Mouse (Mus musculus) liver, embryonic 14.5 days (tissue): ENCODE data around the gene Cpt1a. TPM values are rescaled to one million over a fixed set of nuclear protein-coding genes. Genes with fewer than 3 reads are reported as not detected.

Source experiments
- ATAC-seq: fragments of 200-750 bp; cut with Nextera tagmentation; 2 replicates; pipeline ENCODE4 v1.8.0; 2017; ENCODE audit warnings: moderate number of reproducible peaks, mild to moderate bottlenecking, moderate library complexity; ENCODE audit not compliant: insufficient read depth
- DNase-seq, 3 experiments: peaks; one replicate each; pipeline ENCODE4 v3.0.0-alpha.2; 2012 to 2013; ENCODE audit warnings: low read depth in 3 of 3, low spot score in 3 of 3
- H3K27ac ChIP-seq: fragments of 300-500 bp; sonication (generic); 2 replicates; pipeline ENCODE4 v1.5.1; 2014; ENCODE audit warnings: moderate library complexity, mild to moderate bottlenecking, control low read depth, inconsistent platforms
- H3K27me3 ChIP-seq: fragments of 300-500 bp; sonication (generic); 2 replicates; pipeline ENCODE4 v1.6.1; 2014; ENCODE audit warnings: mild to moderate bottlenecking, low read length, moderate library complexity; ENCODE audit not compliant: control insufficient read depth, insufficient read depth
- H3K36me3 ChIP-seq: fragments of 300-500 bp; sonication (generic); replicated peaks from 2 replicates; pipeline ENCODE4 v1.6.1; 2014; ENCODE audit warnings: low read depth; ENCODE audit not compliant: control insufficient read depth, insufficient read depth
- H3K4me1 ChIP-seq, 2 experiments: fragments of 200-500 bp in 1 of 2; fragments of 300-500 bp in 1 of 2; sonication (generic) in 1 of 2; replicated peaks; 2 replicates each; pipeline ENCODE4 v1.6.1; 2012 to 2014; ENCODE audit warnings: antibody characterized with exemption in 1 of 2, inconsistent platforms in 1 of 2, low read length in 1 of 2; ENCODE audit not compliant: control insufficient read depth in 2 of 2, insufficient read depth in 2 of 2
- H3K4me2 ChIP-seq: fragments of 300-500 bp; sonication (generic); 2 replicates; pipeline ENCODE4 v1.6.1; 2014; ENCODE audit warnings: low read depth, mild to moderate bottlenecking, control low read depth, moderate library complexity
- H3K4me3 ChIP-seq, 2 experiments: fragments of 200-500 bp in 1 of 2; fragments of 300-500 bp in 1 of 2; sonication (generic) in 1 of 2; 2 replicates each; pipeline ENCODE4 v1.5.1; 2012 to 2014; ENCODE audit warnings: low read depth in 2 of 2, low read length in 2 of 2, mild to moderate bottlenecking in 2 of 2, control low read depth in 1 of 2, inconsistent platforms in 1 of 2, moderate library complexity in 1 of 2; ENCODE audit not compliant: insufficient read depth in 1 of 2
- H3K9ac ChIP-seq: fragments of 300-500 bp; sonication (generic); replicated peaks from 2 replicates; pipeline ENCODE4 v1.6.1; 2014; ENCODE audit warnings: mild to moderate bottlenecking, control low read depth, moderate library complexity
- H3K9me3 ChIP-seq: fragments of 300-500 bp; sonication (generic); 2 replicates; pipeline ENCODE4 v1.6.1; 2016; ENCODE audit warnings: low read length, mixed read lengths; ENCODE audit not compliant: control insufficient read depth
- CTCF ChIP-seq: IDR thresholded peaks from 2 replicates; pipeline ENCODE4 v1.5.1; 2016; ENCODE audit warnings: antibody characterized with exemption, low read depth, control low read depth
- EP300 ChIP-seq: IDR thresholded peaks from 2 replicates; pipeline ENCODE4 v1.6.1; 2016; ENCODE audit warnings: antibody characterized with exemption, low read depth
- WGBS: fragments of 180-500 bp; shearing (Covaris S2); extraction: QIAGEN DNeasy Blood & Tissue Kit; methylation state at CpG from one replicate; pipeline ENCODE4 v1.1.7; 2014; ENCODE audit not compliant: insufficient replicate concordance; 5-methylcytosine and 5-hydroxymethylcytosine counted together
- polyA plus RNA-seq, 2 experiments: library from polyadenylated mRNA; depleted of rRNA in 1 of 2; stranded (reverse) in 1 of 2; unstranded in 1 of 2; fragments of >200 nt; fragmentation: Nextera tagmentation in 1 of 2; extraction: Ambion mirVana in 1 of 2; gene quantifications; 2 replicates each; pipeline versions ENCODE4 v1.2.1 to v1.2.3; 2012 to 2014

The Cpt1a gene
- polyA plus RNA-seq, 2 experiments: 4.6 to 5.2 TPM

- no peak overlapping the region for H3K4me3 ChIP-seq
- no peak overlapping the region for H3K27ac ChIP-seq
- H3K36me3 ChIP-seq: peaks cover 2% of the 10 kb centered on the region
- 75% methylated on average over 2 of the region's 3 CpGs for WGBS
- no peak overlapping the region for H3K9ac ChIP-seq
- H3K4me1 ChIP-seq: peaks cover 0 to 7% of the 10 kb centered on the region in 2 experiments; a peak in 2 of 4 replicates
- no peak for DNase-seq
- no peaks in the 10 kb centered on the region for H3K9me3 ChIP-seq
- H3K27me3 ChIP-seq: no peaks in the 10 kb centered on the region
- TF ChIP-seq CTCF (peak; percentile 32), EP300 (no peak)
- no peak overlapping the region for H3K4me2 ChIP-seq
- no peak for ATAC-seq
These were observed 43.0 kb downstream of the Cpt1a start for GRCm38 (mm10) chr19:3365089-3365488.

- Histone ChIP-seq H3K36me3 (peaks cover 2% of the 10 kb centered on the region), H3K4me1 (no peaks in the 10 kb centered on the region), H3K27me3 (no peaks in the 10 kb centered on the region), H3K4me2 (no peak overlapping the region), H3K27ac (no peak overlapping the region), H3K4me3 (no peak overlapping the region), H3K9ac (no peak overlapping the region), H3K9me3 (no peaks in the 10 kb centered on the region)
- WGBS: 78% methylated on average over 3 of the region's 3 CpGs
- no peak for ATAC-seq
- no peak for DNase-seq
- no peak for TF ChIP-seq EP300
- peak; percentile 11; the same call in 1 of the 2 replicates for TF ChIP-seq CTCF
These were observed 46.1 kb downstream of the Cpt1a start for GRCm38 (mm10) chr19:3368276-3368675.

- TF ChIP-seq CTCF (no peak), EP300 (no peak)
- DNase-seq (no peak), ATAC-seq (no peak)
- Histone ChIP-seq H3K4me3 (no peak overlapping the region), H3K4me1 (0 out of 4 replicates have a peak, but pooled peaks cover 0 to 3% of the 10 kb centered on the region in 2 experiments), H3K9ac (no peak overlapping the region), H3K4me2 (no peak overlapping the region), H3K27me3 (no peaks in the 10 kb centered on the region), H3K9me3 (no peaks in the 10 kb centered on the region), H3K27ac (no peak overlapping the region), H3K36me3 (peaks cover under 1% of the 10 kb centered on the region; the same call in 1 of the 2 replicates)
- 69% methylated on average over 12 of the region's 12 CpGs for WGBS
These were observed 51.2 kb downstream of the Cpt1a start for GRCm38 (mm10) chr19:3373380-3373779.

- Histone ChIP-seq H3K9me3 (no peaks in the 10 kb centered on the region), H3K4me1 (0 out of 4 replicates have a peak, but pooled peaks cover 0 to 3% of the 10 kb centered on the region in 2 experiments), H3K27me3 (no peaks in the 10 kb centered on the region), H3K27ac (no peak overlapping the region), H3K4me3 (no peak overlapping the region), H3K4me2 (no peak overlapping the region), H3K36me3 (no peaks in the 10 kb centered on the region), H3K9ac (no peak overlapping the region)
- 45% methylated on average over 2 of the region's 2 CpGs for WGBS
- no peak for ATAC-seq
- TF ChIP-seq EP300: no peak
- TF ChIP-seq CTCF: peak; percentile 43; the same call in 1 of the 2 replicates
- DNase-seq: no peak
These were observed 51.9 kb downstream of the Cpt1a start for GRCm38 (mm10) chr19:3374028-3374427.

- no peak overlapping the region for H3K4me2 ChIP-seq
- H3K36me3 ChIP-seq: no peaks in the 10 kb centered on the region
- no peak overlapping the region for H3K9ac ChIP-seq
- ATAC-seq: no peak
- H3K4me3 ChIP-seq: no peak overlapping the region
- 64% methylated on average over 7 of the region's 7 CpGs for WGBS
- no peaks in the 10 kb centered on the region for H3K27me3 ChIP-seq
- no peak for DNase-seq
- no peaks in the 10 kb centered on the region for H3K9me3 ChIP-seq
- 0 out of 4 replicates have a peak, but pooled peaks cover 0 to 3% of the 10 kb centered on the region in 2 experiments for H3K4me1 ChIP-seq
- TF ChIP-seq CTCF: no peak
- no peak for TF ChIP-seq EP300
- H3K27ac ChIP-seq: no peak overlapping the region
These were observed 53.9 kb downstream of the Cpt1a start for GRCm38 (mm10) chr19:3375945-3376495.
